Mouse (Mus musculus): ENCODE results near the gene Pou6f2. TPM values are rescaled to one million over a fixed set of nuclear protein-coding genes. Genes with fewer than 3 reads are reported as not detected.

Pou6f2 gene
- polyA plus RNA-seq, 1 experiment from 2014 or later, result 0.84 TPM

GRCm38 (mm10) chr13:18282361-18282982 lies 115.0 kb downstream of the Pou6f2 start:
- Histone ChIP-seq H3K36me3 (ENCODE audit: control insufficient read depth, insufficient read depth) (no peaks in the 10 kb centered on the region), H3K4me3 (ENCODE audit: low read length) (no peak overlapping the region), H3K27me3 (ENCODE audit: control insufficient read depth, insufficient read depth, low read length) (no peaks in the 10 kb centered on the region), H3K4me2 (ENCODE audit: low read depth, low read length) (no peak overlapping the region), H3K27ac (ENCODE audit: low read length) (no peak overlapping the region), H3K9ac (ENCODE audit: low read length) (no peak overlapping the region), H3K9me3 (replicated peaks; ENCODE audit: control insufficient read depth, low read length) (no peaks in the 10 kb centered on the region), H3K4me1 (ENCODE audit: control insufficient read depth, insufficient read depth, low read length) (no peaks in the 10 kb centered on the region)
- ATAC-seq (replicated peaks; ENCODE audit: extremely low read depth, insufficient read depth, low FRiP score), result no peak
- 77% methylated on average over 5 of the region's 5 CpGs for WGBS

DNA sequence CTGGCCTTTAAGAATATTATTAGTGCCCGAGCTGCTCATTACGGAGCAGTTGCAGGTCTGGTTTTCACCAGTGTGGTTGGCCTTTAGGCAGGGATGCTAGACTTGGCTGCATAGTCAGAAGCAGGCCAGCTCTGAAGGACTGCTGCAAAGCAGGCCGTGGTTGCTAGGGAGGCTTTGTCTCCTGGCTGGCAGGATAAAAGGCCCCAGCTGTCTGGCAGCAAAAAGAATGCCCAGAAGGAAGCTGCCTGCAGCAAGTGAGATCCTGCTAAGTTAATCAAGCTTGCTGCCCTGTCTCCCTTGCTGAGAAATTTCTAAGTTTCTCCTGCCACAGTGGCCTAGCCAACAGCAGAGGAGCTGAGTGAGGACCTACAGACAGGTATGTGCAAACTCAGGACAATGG lies 116.4 kb downstream of the Pou6f2 start:
- Histone ChIP-seq H3K27ac (ENCODE audit: low read length) (no peak overlapping the region), H3K36me3 (ENCODE audit: control insufficient read depth, insufficient read depth) (no peaks in the 10 kb centered on the region), H3K9me3 (replicated peaks; ENCODE audit: control insufficient read depth, low read length) (no peaks in the 10 kb centered on the region), H3K4me3 (ENCODE audit: low read length) (no peak overlapping the region), H3K27me3 (ENCODE audit: control insufficient read depth, insufficient read depth, low read length) (no peaks in the 10 kb centered on the region), H3K9ac (ENCODE audit: low read length) (no peak overlapping the region), H3K4me2 (ENCODE audit: low read depth, low read length) (no peak overlapping the region), H3K4me1 (ENCODE audit: control insufficient read depth, insufficient read depth, low read length) (no peaks in the 10 kb centered on the region)
- no peak for ATAC-seq (replicated peaks; ENCODE audit: extremely low read depth, insufficient read depth, low FRiP score)
- 55% methylated on average over 3 of the region's 3 CpGs for WGBS

DNA sequence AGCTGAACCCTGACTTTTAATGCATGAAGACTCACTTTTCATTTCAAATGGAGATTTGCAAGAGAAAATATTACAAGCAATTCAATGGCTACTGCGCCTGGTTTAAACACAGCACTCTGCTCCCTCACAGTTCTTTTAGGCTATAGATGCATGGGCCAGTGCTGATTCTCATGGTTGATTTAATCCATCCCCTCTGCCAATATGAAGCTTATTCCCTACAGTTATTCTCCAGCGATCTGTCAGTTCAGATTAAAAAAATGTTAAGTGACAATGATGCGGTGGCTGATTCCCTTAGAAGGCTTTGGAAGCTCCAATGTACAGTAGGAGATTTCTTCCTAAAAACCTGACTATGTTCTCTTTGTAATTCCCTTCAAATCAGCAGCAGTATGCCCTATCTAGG lies 144.4 kb downstream of the Pou6f2 start:
- Histone ChIP-seq H3K4me2 (ENCODE audit: low read depth, low read length) (no peak overlapping the region), H3K4me1 (ENCODE audit: control insufficient read depth, insufficient read depth, low read length) (no peaks in the 10 kb centered on the region), H3K4me3 (ENCODE audit: low read length) (no peak overlapping the region), H3K36me3 (ENCODE audit: control insufficient read depth, insufficient read depth) (no peaks in the 10 kb centered on the region), H3K27me3 (ENCODE audit: control insufficient read depth, insufficient read depth, low read length) (no peaks in the 10 kb centered on the region), H3K9me3 (replicated peaks; ENCODE audit: control insufficient read depth, low read length) (no peaks in the 10 kb centered on the region), H3K27ac (ENCODE audit: low read length) (no peak overlapping the region), H3K9ac (ENCODE audit: low read length) (no peak overlapping the region)
- no peak for ATAC-seq (replicated peaks; ENCODE audit: extremely low read depth, insufficient read depth, low FRiP score)
- 86% methylated on average over 3 of the region's 3 CpGs for WGBS

DNA sequence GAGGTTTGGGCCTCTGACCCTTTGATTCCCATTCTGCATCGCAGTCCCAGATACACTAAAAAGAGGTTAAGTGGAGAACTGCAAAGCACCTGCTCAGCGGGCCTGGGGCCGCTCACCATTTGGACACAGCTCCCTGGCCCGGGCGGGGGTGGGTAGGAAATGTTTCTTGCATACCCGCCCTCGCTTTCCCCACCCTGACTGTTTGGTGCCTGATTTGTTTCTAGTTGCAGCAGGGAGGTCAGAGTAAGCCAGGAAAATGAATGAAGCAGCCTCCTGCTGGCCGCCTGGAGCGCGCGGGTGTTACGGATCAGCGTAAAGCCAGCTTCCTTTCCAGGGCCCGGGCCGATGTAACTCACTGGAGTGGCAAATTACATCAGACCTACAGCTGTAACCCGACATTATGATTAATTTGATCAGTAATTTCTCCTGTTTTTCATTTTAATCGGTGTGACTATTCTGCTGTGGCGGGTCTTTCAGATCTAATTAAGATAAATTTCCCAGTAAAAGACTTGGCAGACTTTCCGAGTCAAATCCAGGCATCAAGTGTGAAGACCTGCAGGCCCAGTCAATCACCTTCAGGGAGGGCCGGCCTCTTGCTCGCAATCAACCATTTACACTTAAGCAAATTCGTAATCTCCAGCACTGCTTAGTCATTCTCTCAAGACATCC lies 178.8 kb downstream of the Pou6f2 start:
- Histone ChIP-seq H3K9ac (ENCODE audit: low read length) (no peak overlapping the region), H3K27ac (ENCODE audit: low read length) (no peak overlapping the region), H3K4me2 (ENCODE audit: low read depth, low read length) (peak overlapping the region; percentile 45), H3K36me3 (ENCODE audit: control insufficient read depth, insufficient read depth) (no peaks in the 10 kb centered on the region), H3K4me1 (ENCODE audit: control insufficient read depth, insufficient read depth, low read length) (no peaks in the 10 kb centered on the region), H3K9me3 (replicated peaks; ENCODE audit: control insufficient read depth, low read length) (no peaks in the 10 kb centered on the region), H3K4me3 (ENCODE audit: low read length) (peak overlapping the region; percentile 10; the same call in 1 of the 2 replicates), H3K27me3 (ENCODE audit: control insufficient read depth, insufficient read depth, low read length) (no peaks in the 10 kb centered on the region)
- WGBS, result 13% methylated on average over 22 of the region's 22 CpGs
- ATAC-seq (replicated peaks; ENCODE audit: extremely low read depth, insufficient read depth, low FRiP score), result no peak

- Histone ChIP-seq H3K4me1 (ENCODE audit: control insufficient read depth, insufficient read depth, low read length) (no peaks in the 10 kb centered on the region), H3K4me2 (ENCODE audit: low read depth, low read length) (no peak overlapping the region), H3K27me3 (ENCODE audit: control insufficient read depth, insufficient read depth, low read length) (no peaks in the 10 kb centered on the region), H3K9me3 (replicated peaks; ENCODE audit: control insufficient read depth, low read length) (no peaks in the 10 kb centered on the region), H3K27ac (ENCODE audit: low read length) (no peak overlapping the region), H3K4me3 (ENCODE audit: low read length) (no peak overlapping the region), H3K36me3 (ENCODE audit: control insufficient read depth, insufficient read depth) (no peaks in the 10 kb centered on the region), H3K9ac (ENCODE audit: low read length) (no peak overlapping the region)
- ATAC-seq (replicated peaks; ENCODE audit: extremely low read depth, insufficient read depth, low FRiP score), result no peak
- WGBS, result 90% methylated on average over 14 of the region's 14 CpGs
Observed at GRCm38 (mm10) chr13:18211242-18211641, 186.2 kb downstream of the Pou6f2 start.

DNA sequence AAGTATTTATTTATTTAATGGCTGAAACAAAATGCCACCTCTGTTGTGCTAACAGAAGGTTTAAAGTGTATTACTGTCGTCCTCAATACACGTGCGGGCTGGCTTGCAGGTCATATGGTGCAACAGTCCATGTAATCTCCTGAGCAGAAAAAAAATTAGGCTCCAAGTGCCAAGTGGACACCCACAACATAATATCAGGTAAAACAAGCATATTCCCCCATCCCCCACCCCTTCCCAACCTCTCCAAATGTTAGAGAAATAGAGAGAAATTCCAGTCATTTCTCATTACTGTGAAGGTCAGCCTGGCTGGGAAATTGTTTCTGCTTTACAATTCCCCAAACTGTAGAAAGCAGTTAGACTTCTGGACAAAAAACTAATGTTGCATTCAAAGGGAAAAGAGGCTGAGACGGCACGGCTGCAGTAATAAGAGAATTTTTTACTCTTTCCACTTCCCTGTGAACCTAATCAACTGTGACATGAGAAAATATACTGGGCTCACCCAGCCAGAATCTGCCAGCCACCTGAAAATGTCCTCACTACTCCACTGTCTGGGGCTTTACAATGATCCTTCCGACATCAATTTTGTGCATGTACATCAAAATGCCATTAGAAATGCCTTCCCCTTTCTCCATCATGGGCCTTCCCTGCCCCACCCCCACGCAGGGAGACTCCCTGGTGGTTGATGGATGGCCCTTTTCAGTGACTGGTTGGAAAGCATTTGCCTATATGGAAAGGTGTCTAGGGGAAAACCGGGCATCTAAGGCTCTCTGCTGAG lies 192.8 kb downstream of the Pou6f2 start:
- H3K36me3 ChIP-seq (ENCODE audit: control insufficient read depth, insufficient read depth), result no peaks in the 10 kb centered on the region
- H3K9ac ChIP-seq (ENCODE audit: low read length), result no peak overlapping the region
- H3K4me1 ChIP-seq (ENCODE audit: control insufficient read depth, insufficient read depth, low read length), result no peaks in the 10 kb centered on the region
- H3K27ac ChIP-seq (ENCODE audit: low read length), result no peak overlapping the region
- 62% methylated on average over 8 of the region's 8 CpGs for WGBS
- H3K4me2 ChIP-seq (ENCODE audit: low read depth, low read length), result no peak overlapping the region
- H3K27me3 ChIP-seq (ENCODE audit: control insufficient read depth, insufficient read depth, low read length), result no peaks in the 10 kb centered on the region
- H3K4me3 ChIP-seq (ENCODE audit: low read length), result no peak overlapping the region
- ATAC-seq (replicated peaks; ENCODE audit: extremely low read depth, insufficient read depth, low FRiP score), result no peak
- H3K9me3 ChIP-seq (replicated peaks; ENCODE audit: control insufficient read depth, low read length), result no peaks in the 10 kb centered on the region

DNA sequence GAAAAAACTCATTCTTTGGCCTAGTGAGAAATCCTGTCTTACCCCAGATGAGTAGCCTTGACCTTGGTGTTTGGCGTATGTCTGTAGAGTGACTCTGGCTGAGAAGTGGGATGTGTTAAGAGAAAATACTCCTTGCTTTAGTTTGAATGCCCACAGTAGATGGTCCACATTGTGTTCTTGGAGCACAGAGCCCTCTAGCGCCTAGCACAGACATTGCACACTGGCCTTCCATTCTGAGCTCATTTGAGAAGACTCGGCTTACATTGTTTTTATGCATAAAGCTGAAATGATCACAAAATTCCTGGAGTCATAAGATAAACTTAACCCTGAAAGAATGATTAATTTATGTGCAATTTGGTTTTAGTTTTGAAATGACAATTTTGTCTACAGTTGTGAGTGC lies 223.5 kb downstream of the Pou6f2 start:
- Histone ChIP-seq H3K4me1 (ENCODE audit: control insufficient read depth, insufficient read depth, low read length) (no peaks in the 10 kb centered on the region), H3K27me3 (ENCODE audit: control insufficient read depth, insufficient read depth, low read length) (no peaks in the 10 kb centered on the region), H3K27ac (ENCODE audit: low read length) (no peak overlapping the region), H3K36me3 (ENCODE audit: control insufficient read depth, insufficient read depth) (no peaks in the 10 kb centered on the region), H3K4me2 (ENCODE audit: low read depth, low read length) (no peak overlapping the region), H3K9me3 (replicated peaks; ENCODE audit: control insufficient read depth, low read length) (no peaks in the 10 kb centered on the region), H3K4me3 (ENCODE audit: low read length) (no peak overlapping the region), H3K9ac (ENCODE audit: low read length) (no peak overlapping the region)
- ATAC-seq (replicated peaks; ENCODE audit: extremely low read depth, insufficient read depth, low FRiP score), result no peak
- 40% methylated on average over 3 of the region's 3 CpGs for WGBS

DNA sequence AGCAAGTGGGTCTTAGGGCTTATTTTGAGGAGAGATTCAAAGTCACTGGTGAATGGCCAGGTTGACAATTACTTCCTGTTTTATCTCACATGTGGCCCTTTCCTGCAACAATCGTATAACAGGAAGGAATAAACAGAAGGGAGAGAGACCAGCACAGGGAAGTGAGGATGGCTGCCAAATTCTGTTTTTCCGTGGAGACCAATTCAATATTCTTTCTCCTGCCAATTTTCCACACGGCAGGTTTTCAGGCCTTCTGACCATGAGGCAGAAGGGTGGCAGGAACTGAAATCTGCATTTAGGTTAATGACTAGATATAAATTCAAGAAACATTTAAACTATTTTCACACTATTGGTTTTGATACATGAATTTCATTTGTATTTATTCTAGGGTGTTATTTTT lies 224.5 kb downstream of the Pou6f2 start:
- no peaks in the 10 kb centered on the region for H3K4me1 ChIP-seq (ENCODE audit: control insufficient read depth, insufficient read depth, low read length)
- H3K9ac ChIP-seq (ENCODE audit: low read length), result no peak overlapping the region
- 51% methylated on average over 3 of the region's 3 CpGs for WGBS
- H3K36me3 ChIP-seq (ENCODE audit: control insufficient read depth, insufficient read depth), result no peaks in the 10 kb centered on the region
- H3K27ac ChIP-seq (ENCODE audit: low read length), result no peak overlapping the region
- ATAC-seq (replicated peaks; ENCODE audit: extremely low read depth, insufficient read depth, low FRiP score), result no peak
- no peaks in the 10 kb centered on the region for H3K9me3 ChIP-seq (replicated peaks; ENCODE audit: control insufficient read depth, low read length)
- no peak overlapping the region for H3K4me2 ChIP-seq (ENCODE audit: low read depth, low read length)
- no peak overlapping the region for H3K4me3 ChIP-seq (ENCODE audit: low read length)
- no peaks in the 10 kb centered on the region for H3K27me3 ChIP-seq (ENCODE audit: control insufficient read depth, insufficient read depth, low read length)

DNA sequence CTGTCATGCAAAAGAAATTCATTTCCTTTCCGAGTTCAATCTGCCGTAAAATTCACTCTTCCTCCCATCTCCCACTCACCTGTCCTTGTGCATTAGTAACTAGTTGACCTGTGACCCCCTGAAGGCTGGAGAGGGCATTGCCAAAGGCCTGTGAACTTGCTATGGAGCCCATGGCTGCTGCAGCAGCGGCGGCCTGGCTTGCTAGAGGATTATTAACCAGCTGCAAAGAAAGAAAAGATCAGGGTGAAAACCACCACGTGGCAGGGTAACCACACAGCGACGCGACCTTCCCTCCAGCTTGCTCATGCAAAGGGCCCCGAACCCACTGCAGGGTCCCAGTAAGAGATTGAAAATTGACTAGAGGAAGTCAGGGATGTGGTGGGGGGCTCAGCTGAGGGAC lies 225.2 kb downstream of the Pou6f2 start:
- Histone ChIP-seq H3K4me1 (ENCODE audit: control insufficient read depth, insufficient read depth, low read length) (no peaks in the 10 kb centered on the region), H3K27ac (ENCODE audit: low read length) (no peak overlapping the region), H3K9ac (ENCODE audit: low read length) (no peak overlapping the region), H3K4me3 (ENCODE audit: low read length) (no peak overlapping the region), H3K4me2 (ENCODE audit: low read depth, low read length) (no peak overlapping the region), H3K9me3 (replicated peaks; ENCODE audit: control insufficient read depth, low read length) (no peaks in the 10 kb centered on the region), H3K36me3 (ENCODE audit: control insufficient read depth, insufficient read depth) (no peaks in the 10 kb centered on the region), H3K27me3 (ENCODE audit: control insufficient read depth, insufficient read depth, low read length) (no peaks in the 10 kb centered on the region)
- ATAC-seq (replicated peaks; ENCODE audit: extremely low read depth, insufficient read depth, low FRiP score), result no peak
- 45% methylated on average over 9 of the region's 9 CpGs for WGBS

All from heart, embryonic 16.5 days (tissue).